Mouse (Mus musculus) neural tube, embryonic 11.5 days (tissue): Measurements from ENCODE around the gene Lrch1. TPM values are rescaled to one million over a fixed set of nuclear protein-coding genes. Genes with fewer than 3 reads are reported as not detected.
A peak's percentile ranks its signal among the peaks of the same experiment; 100 is the strongest.

ENCODE experiments used
- ATAC-seq: fragments of 200-750 bp; cut with Nextera tagmentation; 2 replicates; pipeline ENCODE4 v1.8.0; 2017; ENCODE audit warnings: moderate number of reproducible peaks, mild to moderate bottlenecking, moderate TSS enrichment, moderate library complexity; ENCODE audit not compliant: insufficient read depth, low FRiP score, low TSS enrichment
- DNase-seq: peaks from one replicate; pipeline ENCODE4 v3.0.0-alpha.2; 2015; ENCODE audit warnings: low spot score
- H3K27ac ChIP-seq: fragments of 300-500 bp; sonication (generic); 2 replicates; pipeline ENCODE4 v1.5.1; 2014; ENCODE audit warnings: low read depth, mild to moderate bottlenecking, low read length
- H3K27me3 ChIP-seq: fragments of 300-500 bp; sonication (generic); 2 replicates; pipeline ENCODE4 v1.6.1; 2014; ENCODE audit warnings: mild to moderate bottlenecking, low read length, mixed read lengths; ENCODE audit not compliant: control insufficient read depth, insufficient read depth
- H3K36me3 ChIP-seq: fragments of 300-500 bp; sonication (generic); 2 replicates; pipeline ENCODE4 v1.6.1; 2014; ENCODE audit warnings: mild to moderate bottlenecking, low read length, moderate library complexity, mixed read lengths; ENCODE audit not compliant: control insufficient read depth, insufficient read depth
- H3K4me1 ChIP-seq: fragments of 300-500 bp; sonication (generic); 2 replicates; pipeline ENCODE4 v1.6.1; 2014; ENCODE audit warnings: low read length, mixed read lengths; ENCODE audit not compliant: control insufficient read depth, insufficient read depth
- H3K4me2 ChIP-seq: fragments of 300-500 bp; sonication (generic); 2 replicates; pipeline ENCODE4 v1.6.1; 2014; ENCODE audit warnings: low read depth, mild to moderate bottlenecking, moderate library complexity
- H3K4me3 ChIP-seq: fragments of 300-500 bp; sonication (generic); 2 replicates; pipeline ENCODE4 v1.5.1; 2014; ENCODE audit warnings: low read depth, low read length
- H3K9ac ChIP-seq: fragments of 300-500 bp; sonication (generic); 2 replicates; pipeline ENCODE4 v1.6.1; 2014; ENCODE audit warnings: mild to moderate bottlenecking, low read length
- H3K9me3 ChIP-seq: fragments of 300-500 bp; sonication (generic); 2 replicates; pipeline ENCODE4 v1.6.1; 2016; ENCODE audit warnings: low read length; ENCODE audit not compliant: control insufficient read depth
- WGBS: fragments of 180-500 bp; shearing (Covaris S2); extraction: QIAGEN DNeasy Blood & Tissue Kit; methylation state at CpG from one replicate; pipeline ENCODE4 v1.1.7; 2014; 5-methylcytosine and 5-hydroxymethylcytosine counted together
- polyA plus RNA-seq: library from polyadenylated mRNA; unstranded; fragments of >200 nt; fragmentation: Nextera tagmentation; extraction: Ambion mirVana; gene quantifications from 2 replicates; pipeline ENCODE4 v1.2.1, GENCODE M21; 2014

Lrch1 gene
- polyA plus RNA-seq, 1 experiment from 2014 or later: 8.6 TPM

DNA sequence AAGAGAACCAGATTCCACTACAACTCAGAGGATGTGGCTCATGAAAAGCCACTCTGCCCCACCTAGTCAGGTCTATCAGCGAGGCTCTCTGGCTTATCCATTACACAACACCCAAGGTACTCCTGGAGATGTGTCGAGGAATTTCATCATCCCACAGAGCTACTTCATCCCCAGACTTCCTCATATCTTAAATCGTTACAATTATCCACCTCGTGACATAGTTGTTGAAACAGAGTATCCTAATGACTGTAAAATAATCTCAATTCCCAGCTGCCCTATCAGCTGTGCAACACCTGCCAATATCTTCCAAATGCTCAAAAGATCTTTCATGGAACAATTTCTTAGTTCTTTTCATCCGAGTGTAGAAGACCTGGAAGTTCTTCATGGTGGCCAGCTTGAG, 35.4 kb upstream of the Lrch1 start:
- no peaks in the 10 kb centered on the region for H3K36me3 ChIP-seq
- no peaks in the 10 kb centered on the region for H3K4me1 ChIP-seq
- DNase-seq (no peak), ATAC-seq (no peak)
- H3K9me3 ChIP-seq: no peaks in the 10 kb centered on the region
- WGBS: 86% methylated on average over 5 of the region's 5 CpGs
- no peaks in the 10 kb centered on the region for H3K27me3 ChIP-seq
- no peak overlapping the region for H3K4me3 ChIP-seq
- H3K27ac ChIP-seq: no peak overlapping the region
- no peak overlapping the region for H3K4me2 ChIP-seq
- H3K9ac ChIP-seq: no peak overlapping the region

DNA sequence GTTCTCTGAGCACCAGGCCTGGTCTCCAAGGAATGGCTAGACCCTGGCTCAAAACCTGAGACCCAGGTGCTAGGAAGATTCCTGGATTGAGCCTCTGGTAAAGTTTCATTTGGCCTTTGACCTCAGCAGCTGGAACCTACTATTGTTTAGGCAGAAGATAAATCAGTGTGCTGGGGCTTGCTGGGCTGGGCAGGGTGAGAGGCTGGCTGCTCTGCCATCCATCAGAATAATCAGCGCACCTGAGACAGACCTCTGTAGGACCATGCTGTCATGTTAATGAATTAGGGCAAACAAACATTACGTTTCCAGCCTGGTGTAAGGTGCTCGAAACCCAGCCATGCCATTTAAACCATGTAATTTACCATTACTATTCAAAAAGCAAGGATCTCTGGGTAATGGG, 33.3 kb upstream of the Lrch1 start:
- no peak overlapping the region for H3K27ac ChIP-seq
- H3K9ac ChIP-seq: no peak overlapping the region
- H3K4me2 ChIP-seq: no peak overlapping the region
- peak; percentile 40 for DNase-seq
- ATAC-seq: 0 out of 2 replicates have a peak, but pooled peaks have one; percentile 53
- no peaks in the 10 kb centered on the region for H3K4me1 ChIP-seq
- no peak overlapping the region for H3K4me3 ChIP-seq
- H3K9me3 ChIP-seq: no peaks in the 10 kb centered on the region
- no peaks in the 10 kb centered on the region for H3K36me3 ChIP-seq
- WGBS: 44% methylated on average over 3 of the region's 3 CpGs
- H3K27me3 ChIP-seq: no peaks in the 10 kb centered on the region

GRCm38 (mm10) chr14:74976972-74977371, 29.3 kb upstream of the Lrch1 start:
- H3K4me2 ChIP-seq: no peak overlapping the region
- 87% methylated on average over 6 of the region's 6 CpGs for WGBS
- no peak overlapping the region for H3K4me3 ChIP-seq
- H3K27ac ChIP-seq: no peak overlapping the region
- no peaks in the 10 kb centered on the region for H3K9me3 ChIP-seq
- no peaks in the 10 kb centered on the region for H3K4me1 ChIP-seq
- ATAC-seq: no peak
- no peak overlapping the region for H3K9ac ChIP-seq
- no peaks in the 10 kb centered on the region for H3K27me3 ChIP-seq
- no peak for DNase-seq
- no peaks in the 10 kb centered on the region for H3K36me3 ChIP-seq

- no peak overlapping the region for H3K9ac ChIP-seq
- DNase-seq: no peak
- no peak overlapping the region for H3K4me2 ChIP-seq
- no peaks in the 10 kb centered on the region for H3K36me3 ChIP-seq
- no peaks in the 10 kb centered on the region for H3K27me3 ChIP-seq
- H3K4me3 ChIP-seq: no peak overlapping the region
- no peaks in the 10 kb centered on the region for H3K4me1 ChIP-seq
- ATAC-seq: no peak
- H3K9me3 ChIP-seq: no peaks in the 10 kb centered on the region
- no peak overlapping the region for H3K27ac ChIP-seq
- WGBS: 74% methylated on average over 10 of the region's 10 CpGs
These were observed 26.5 kb upstream of the Lrch1 start for GRCm38 (mm10) chr14:74974136-74974651.

DNA sequence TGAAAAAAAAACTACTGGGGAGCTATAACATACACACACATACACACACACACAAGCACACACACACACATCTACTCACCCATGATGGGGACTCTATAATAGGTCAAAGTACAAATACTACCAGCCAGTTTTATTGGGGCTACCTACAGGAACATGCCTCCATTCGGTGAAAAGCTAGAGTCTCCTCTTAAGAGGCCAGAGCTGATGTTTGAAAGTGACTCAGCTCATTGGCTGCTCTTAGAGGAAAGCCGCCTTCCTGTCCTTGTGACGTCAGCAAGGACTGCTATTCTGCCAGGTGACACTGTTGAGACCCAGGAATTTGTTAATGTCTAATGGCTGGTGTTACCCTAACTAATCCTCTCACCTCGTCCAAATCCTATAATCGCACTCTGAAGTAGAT, 25.0 kb upstream of the Lrch1 start:
- H3K27me3 ChIP-seq: no peaks in the 10 kb centered on the region
- H3K9ac ChIP-seq: no peak overlapping the region
- H3K9me3 ChIP-seq: no peaks in the 10 kb centered on the region
- no peak overlapping the region for H3K4me3 ChIP-seq
- no peaks in the 10 kb centered on the region for H3K36me3 ChIP-seq
- WGBS: 88% methylated on average over 5 of the region's 5 CpGs
- no peak for ATAC-seq
- no peak overlapping the region for H3K4me2 ChIP-seq
- DNase-seq: no peak
- H3K27ac ChIP-seq: no peak overlapping the region
- no peaks in the 10 kb centered on the region for H3K4me1 ChIP-seq

- Histone ChIP-seq H3K27ac (no peak overlapping the region), H3K9me3 (no peaks in the 10 kb centered on the region), H3K4me2 (no peak overlapping the region), H3K36me3 (no peaks in the 10 kb centered on the region), H3K4me1 (no peaks in the 10 kb centered on the region), H3K9ac (no peak overlapping the region), H3K4me3 (no peak overlapping the region), H3K27me3 (no peaks in the 10 kb centered on the region)
- 60% methylated on average over 3 of the region's 3 CpGs for WGBS
- ATAC-seq (no peak), DNase-seq (no peak)
These were observed 24.5 kb upstream of the Lrch1 start for GRCm38 (mm10) chr14:74972216-74972615.

GRCm38 (mm10) chr14:74963402-74963764, 15.7 kb upstream of the Lrch1 start:
- 73% methylated on average over 3 of the region's 3 CpGs for WGBS
- H3K4me1 ChIP-seq: no peaks in the 10 kb centered on the region
- no peak for ATAC-seq
- DNase-seq: no peak
- no peaks in the 10 kb centered on the region for H3K9me3 ChIP-seq
- no peaks in the 10 kb centered on the region for H3K27me3 ChIP-seq
- H3K4me3 ChIP-seq: no peak overlapping the region
- H3K9ac ChIP-seq: no peak overlapping the region
- H3K4me2 ChIP-seq: no peak overlapping the region
- H3K27ac ChIP-seq: no peak overlapping the region
- no peaks in the 10 kb centered on the region for H3K36me3 ChIP-seq

DNA sequence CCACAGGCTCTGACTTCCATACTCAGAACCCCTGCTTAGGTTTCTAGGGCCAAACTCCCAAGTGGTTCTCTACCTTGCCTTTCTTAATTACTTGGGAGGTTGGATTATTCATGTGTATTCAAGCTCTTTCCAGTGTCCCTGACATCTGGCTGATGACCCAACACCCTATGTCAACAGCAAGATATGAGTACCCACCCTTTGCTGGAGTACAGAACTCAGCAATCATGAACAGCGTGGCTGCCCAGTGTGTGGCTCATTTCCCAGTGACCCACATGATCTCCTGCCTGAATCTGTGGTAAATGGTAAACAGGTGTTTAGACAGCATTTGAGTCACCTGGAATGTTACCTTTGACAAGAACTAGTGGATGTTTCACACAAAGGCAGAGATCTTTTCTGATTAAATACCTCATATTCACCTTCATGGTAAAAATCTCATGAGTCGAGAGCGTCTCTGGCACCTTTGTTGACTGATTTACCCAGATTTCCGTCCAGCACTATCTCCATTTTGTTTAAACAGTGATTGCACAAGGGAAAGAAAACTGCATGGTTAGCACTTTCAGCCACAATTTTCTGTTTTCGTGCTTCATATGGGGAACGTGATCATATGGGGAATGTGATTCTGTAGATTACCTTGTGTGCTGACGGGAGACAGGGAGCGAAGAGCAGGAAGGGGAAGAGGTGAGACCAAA, 15.2 kb upstream of the Lrch1 start:
- DNase-seq: no peak

GRCm38 (mm10) chr14:74960568-74960967, 12.9 kb upstream of the Lrch1 start:
- Histone ChIP-seq H3K36me3 (no peaks in the 10 kb centered on the region), H3K4me2 (no peak overlapping the region), H3K27ac (no peak overlapping the region), H3K4me1 (no peaks in the 10 kb centered on the region), H3K9me3 (no peaks in the 10 kb centered on the region), H3K9ac (no peak overlapping the region), H3K27me3 (no peaks in the 10 kb centered on the region), H3K4me3 (no peak overlapping the region)
- DNase-seq: no peak
- ATAC-seq: no peak
- 79% methylated on average over 5 of the region's 5 CpGs for WGBS

More for the DNA sequence above, 15.2 kb upstream of the Lrch1 start:
- no peak overlapping the region for H3K4me3 ChIP-seq
- H3K9ac ChIP-seq: no peak overlapping the region
- H3K27ac ChIP-seq: no peak overlapping the region
- H3K36me3 ChIP-seq: no peaks in the 10 kb centered on the region
- H3K4me1 ChIP-seq: no peaks in the 10 kb centered on the region
- no peak overlapping the region for H3K4me2 ChIP-seq
- no peaks in the 10 kb centered on the region for H3K27me3 ChIP-seq
- no peaks in the 10 kb centered on the region for H3K9me3 ChIP-seq
- ATAC-seq: no peak
- WGBS: 88% methylated on average over 8 of the region's 8 CpGs
